Mouse (Mus musculus) liver, embryonic 14.5 days (tissue): ENCODE data around the gene Tspan7.

Experiments
- CTCF ChIP-seq: IDR thresholded peaks from 2 replicates; pipeline ENCODE4 v1.5.1; 2016; ENCODE audit warnings: antibody characterized with exemption, low read depth, control low read depth
- EP300 ChIP-seq: IDR thresholded peaks from 2 replicates; pipeline ENCODE4 v1.6.1; 2016; ENCODE audit warnings: antibody characterized with exemption, low read depth

DNA sequence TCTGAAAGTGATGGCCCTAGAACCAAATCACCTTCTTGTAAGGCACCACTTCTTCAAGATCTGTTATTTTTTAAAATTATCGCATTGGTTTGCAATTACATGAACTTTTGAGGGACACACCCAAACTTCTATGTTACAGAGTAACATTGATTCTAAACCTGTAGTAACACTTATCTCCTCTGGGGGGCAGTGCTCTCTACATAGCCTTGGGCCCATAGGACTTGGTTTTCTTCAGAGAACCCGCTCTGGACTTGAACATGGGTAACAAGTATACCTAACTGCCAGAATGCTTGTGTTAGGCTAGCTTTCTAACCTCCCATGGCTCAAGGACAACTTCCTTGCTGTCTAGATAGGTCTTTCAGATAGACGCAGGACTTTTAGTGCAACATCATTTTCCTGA is 64.8 kb downstream of the Tspan7 start:
- peak; percentile 25; the same call in 1 of the 2 replicates for TF ChIP-seq CTCF
- no peak for TF ChIP-seq EP300
